Mouse (Mus musculus): ENCODE data around the gene Kmt2e. TPM values are rescaled to one million over a fixed set of nuclear protein-coding genes. Genes with fewer than 3 reads are reported as not detected.

The Kmt2e gene
- polyA plus RNA-seq (2017; shearing (Covaris generic)), result 244 TPM

DNA sequence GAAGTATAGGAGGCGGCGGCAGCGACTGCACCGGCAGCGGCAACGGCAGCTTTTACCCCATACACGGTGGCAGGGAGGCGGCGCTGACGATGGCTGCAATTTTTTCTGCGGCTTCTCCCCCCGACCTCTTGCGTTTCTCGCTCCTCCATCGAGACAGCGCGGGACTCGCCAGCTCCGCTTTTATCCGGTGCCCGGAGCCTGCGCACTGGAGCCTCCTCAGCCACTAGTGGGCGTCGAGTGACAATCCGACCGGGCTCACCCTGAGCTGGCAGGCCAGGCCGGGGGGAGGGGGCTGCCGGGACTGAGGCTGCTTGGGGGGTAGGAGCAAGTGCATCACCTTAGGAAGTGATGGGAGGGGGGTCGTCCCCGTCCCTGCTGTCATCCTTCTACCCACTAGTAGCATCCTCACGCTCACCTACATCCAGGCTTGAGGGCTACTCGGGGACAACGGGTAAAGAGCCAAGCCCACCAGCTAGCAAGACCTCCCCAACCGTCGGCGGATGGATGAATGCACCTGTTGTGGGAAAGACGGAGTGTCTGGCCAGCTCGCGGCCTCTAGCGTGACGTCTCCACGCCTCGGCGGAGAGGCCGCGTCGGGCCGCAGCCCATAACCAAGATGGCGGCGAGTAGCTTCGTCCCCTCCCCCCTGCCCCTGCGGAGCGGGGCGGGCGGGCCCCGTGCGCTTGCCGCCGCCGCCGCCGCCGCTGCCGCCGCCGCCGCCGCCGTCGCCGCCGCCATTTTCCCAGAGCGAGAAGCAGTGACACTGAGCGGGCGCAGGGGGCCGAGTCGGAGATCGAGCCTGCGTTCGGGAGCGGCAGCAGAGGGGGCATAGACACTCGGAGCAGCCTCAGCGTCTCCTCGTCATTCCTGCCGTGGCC is at the start of gene Kmt2e:
Gene Kmt2e, plus strand, starts transcription at position 722 of the 878 bp plus-strand sequence.

